Mouse (Mus musculus) bone marrow, adult 2 months (tissue): Measurements from ENCODE around the gene Kdm3a.

Source experiments
- CTCF ChIP-seq: fragments of 200-500 bp; IDR thresholded peaks from 2 replicates; pipeline ENCODE4 v1.5.1; 2011; ENCODE audit warnings: low read length, control low read depth; ENCODE audit not compliant: control insufficient read depth, insufficient read depth
- POLR2A ChIP-seq: fragments of 200-500 bp; IDR thresholded peaks from 2 replicates; pipeline ENCODE4 v1.6.1; 2011; ENCODE audit warnings: low read depth, mild to moderate bottlenecking, control low read depth, low read length, borderline replicate concordance; ENCODE audit not compliant: control insufficient read depth

DNA sequence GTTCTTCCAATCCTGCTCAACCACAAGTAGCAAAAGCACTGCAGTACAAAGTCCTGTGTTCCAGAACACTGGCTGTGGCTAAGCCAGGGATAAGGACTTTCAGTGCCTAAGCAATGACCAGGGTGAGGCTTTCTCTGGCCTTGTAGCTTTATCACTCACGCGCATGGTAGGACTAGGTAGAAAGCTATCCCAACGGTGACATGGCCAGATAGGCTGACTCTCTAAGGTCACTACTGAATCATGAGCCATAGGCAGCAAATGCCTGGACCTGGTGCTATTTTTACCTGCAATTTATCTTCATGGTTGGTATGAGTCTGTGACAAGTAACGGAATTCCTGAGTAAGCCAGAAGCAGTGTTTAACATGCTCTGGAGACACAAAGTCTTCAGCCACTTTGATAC, 42.6 kb downstream of the Kdm3a start:
- TF ChIP-seq CTCF (no peak), POLR2A (no peak)
